Mouse (Mus musculus) forebrain, embryonic 11.5 days (tissue): ENCODE measurements at regions not wholly inside any gene's neighbourhood (a gene's known extent, or its start where the extent isn't known, plus 50 kb on each side); places are given as distances from the start of the nearest gene placed in this dataset.
A peak's percentile ranks its signal among the peaks of the same experiment; 100 is the strongest.

Source experiments
- ATAC-seq: fragments of 200-750 bp; cut with Nextera tagmentation; replicated peaks from 2 replicates; pipeline ENCODE4 v1.8.0; 2017; ENCODE audit warnings: moderate TSS enrichment; ENCODE audit not compliant: low FRiP score
- DNase-seq: peaks from one replicate; pipeline ENCODE4 v3.0.0-alpha.2; 2017; ENCODE audit warnings: low spot score
- H3K27ac ChIP-seq: fragments of 300-500 bp; sonication (generic); 2 replicates; pipeline ENCODE4 v1.5.1; 2014; ENCODE audit warnings: low read depth, low read length
- H3K27me3 ChIP-seq: fragments of 300-500 bp; sonication (generic); 2 replicates; pipeline ENCODE4 v1.6.1; 2014; ENCODE audit warnings: mild to moderate bottlenecking, low read length, mixed read lengths; ENCODE audit not compliant: control insufficient read depth, insufficient read depth
- H3K36me3 ChIP-seq: fragments of 300-500 bp; sonication (generic); 2 replicates; pipeline ENCODE4 v1.6.1; 2014; ENCODE audit warnings: mild to moderate bottlenecking, low read length, moderate library complexity, mixed read lengths; ENCODE audit not compliant: control insufficient read depth, insufficient read depth
- H3K4me1 ChIP-seq: fragments of 300-500 bp; sonication (generic); replicated peaks from 2 replicates; pipeline ENCODE4 v1.6.1; 2014; ENCODE audit warnings: low read length, mixed read lengths; ENCODE audit not compliant: control insufficient read depth, insufficient read depth
- H3K4me2 ChIP-seq: fragments of 300-500 bp; sonication (generic); 2 replicates; pipeline ENCODE4 v1.6.1; 2014; ENCODE audit warnings: low read depth, mild to moderate bottlenecking, low read length, moderate library complexity, mixed read lengths; ENCODE audit not compliant: severe bottlenecking
- H3K4me3 ChIP-seq: fragments of 300-500 bp; sonication (generic); 2 replicates; pipeline ENCODE4 v1.5.1; 2014; ENCODE audit warnings: low read depth, low read length
- H3K9ac ChIP-seq: fragments of 300-500 bp; sonication (generic); 2 replicates; pipeline ENCODE4 v1.6.1; 2014; ENCODE audit warnings: low read length
- H3K9me3 ChIP-seq: fragments of 300-500 bp; sonication (generic); 2 replicates; pipeline ENCODE4 v1.6.1; 2016; ENCODE audit warnings: low read length, mixed read lengths; ENCODE audit not compliant: control insufficient read depth
- WGBS: fragments of 180-500 bp; shearing (Covaris S2); extraction: QIAGEN DNeasy Blood & Tissue Kit; methylation state at CpG from one replicate; pipeline ENCODE4 v1.1.7; 2014; 5-methylcytosine and 5-hydroxymethylcytosine counted together

DNA sequence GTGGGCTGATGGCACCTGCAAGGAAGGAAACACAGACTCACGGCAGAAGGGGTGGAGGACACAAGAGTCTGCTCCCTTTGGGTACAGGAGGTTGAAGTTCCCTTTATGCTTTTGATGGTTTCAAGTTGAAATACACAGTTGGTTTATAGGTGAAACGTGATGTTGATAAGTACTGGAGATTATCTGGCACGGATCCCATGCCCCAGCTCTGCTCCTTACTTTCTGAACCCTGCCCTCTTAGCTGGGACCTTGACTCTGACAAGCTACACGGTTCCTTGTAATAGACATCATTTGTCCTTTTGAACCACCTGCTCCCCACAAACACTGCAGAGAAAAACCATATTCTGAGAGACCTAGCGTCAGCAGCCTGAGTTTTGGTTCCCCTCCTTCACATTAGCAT, 363.4 kb upstream of the Dynlrb2 start:
- H3K27ac ChIP-seq, result no peak overlapping the region
- no peaks in the 10 kb centered on the region for H3K9me3 ChIP-seq
- H3K27me3 ChIP-seq, result no peaks in the 10 kb centered on the region
- no peak for ATAC-seq
- no peaks in the 10 kb centered on the region for H3K36me3 ChIP-seq
- no peaks in the 10 kb centered on the region for H3K4me1 ChIP-seq
- 91% methylated on average over 5 of the region's 5 CpGs for WGBS
- no peak overlapping the region for H3K9ac ChIP-seq
- DNase-seq, result no peak
- no peak overlapping the region for H3K4me3 ChIP-seq
- H3K4me2 ChIP-seq, result no peak overlapping the region

DNA sequence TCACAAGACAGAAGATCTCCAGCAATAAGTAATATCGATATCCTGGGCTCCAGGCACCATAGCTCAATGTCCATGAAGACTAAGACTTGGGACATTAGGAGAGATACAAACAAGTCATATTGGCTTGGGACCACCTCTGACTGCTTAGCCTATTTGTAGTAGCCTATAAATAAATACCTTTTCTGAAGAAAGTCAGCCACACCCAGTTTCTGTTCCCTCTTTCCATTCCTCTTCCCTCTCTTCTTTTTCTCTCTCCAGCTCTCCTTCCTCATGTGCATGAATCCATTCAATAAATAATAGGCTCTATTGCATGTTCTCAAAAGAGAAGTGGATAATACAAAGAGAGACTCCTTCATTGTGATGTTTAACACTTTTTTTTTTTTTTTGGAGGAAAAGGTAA, 364.8 kb upstream of the Dynlrb2 start:
- H3K27me3 ChIP-seq, result no peaks in the 10 kb centered on the region
- H3K4me2 ChIP-seq, result no peak overlapping the region
- ATAC-seq (no peak), DNase-seq (no peak)
- no peaks in the 10 kb centered on the region for H3K36me3 ChIP-seq
- H3K4me3 ChIP-seq, result no peak overlapping the region
- no peaks in the 10 kb centered on the region for H3K9me3 ChIP-seq
- H3K27ac ChIP-seq, result no peak overlapping the region
- no peaks in the 10 kb centered on the region for H3K4me1 ChIP-seq
- WGBS, result 97% methylated on average over 1 of the region's 1 CpGs
- H3K9ac ChIP-seq, result no peak overlapping the region

DNA sequence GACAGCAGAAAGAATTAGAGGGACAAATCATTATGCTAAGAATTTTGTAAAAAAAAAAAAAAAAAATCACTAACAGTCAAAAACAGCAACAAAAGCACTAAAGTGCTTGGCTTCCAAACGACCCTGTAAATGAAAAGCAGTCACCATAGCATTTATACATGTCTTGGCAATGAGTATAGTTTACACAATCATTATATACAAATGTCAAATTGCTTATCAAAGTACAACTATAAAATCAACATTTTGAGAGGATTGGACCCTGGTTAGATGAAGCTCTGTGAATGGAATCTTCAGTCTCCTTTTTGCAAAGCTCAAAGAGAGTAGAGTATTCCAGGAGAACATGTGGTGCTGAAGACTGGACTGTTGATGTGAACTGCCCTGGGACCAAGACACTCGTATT, 367.0 kb upstream of the Dynlrb2 start:
- no peaks in the 10 kb centered on the region for H3K9me3 ChIP-seq
- no peak overlapping the region for H3K27ac ChIP-seq
- no peak overlapping the region for H3K4me2 ChIP-seq
- no peak overlapping the region for H3K4me3 ChIP-seq
- DNase-seq (no peak), ATAC-seq (no peak)
- 72% methylated on average over 2 of the region's 2 CpGs for whole genome bisulfite sequencing
- no peaks in the 10 kb centered on the region for H3K36me3 ChIP-seq
- H3K9ac ChIP-seq, result no peak overlapping the region
- H3K4me1 ChIP-seq, result no peaks in the 10 kb centered on the region
- no peaks in the 10 kb centered on the region for H3K27me3 ChIP-seq

DNA sequence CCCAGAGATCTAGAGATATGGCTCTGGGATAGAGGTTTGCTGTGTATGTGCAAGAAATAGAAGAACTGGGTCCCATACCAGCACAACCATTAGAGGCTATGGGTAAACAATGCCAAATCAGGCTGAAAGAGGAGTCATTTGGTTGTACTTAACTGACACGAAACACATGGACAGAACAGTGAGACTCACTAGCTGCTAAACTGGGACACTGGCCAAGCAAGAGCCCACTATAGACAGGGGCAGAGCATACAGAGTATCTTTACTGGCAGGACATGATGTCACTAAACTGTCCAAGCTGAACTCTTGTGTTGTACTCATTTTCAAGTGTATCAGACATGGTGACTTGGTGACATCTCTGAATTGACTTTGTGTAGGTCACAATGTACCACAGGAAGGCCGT, 371.3 kb upstream of the Dynlrb2 start:
- DNase-seq (no peak), ATAC-seq (no peak)
- no peak overlapping the region for H3K9ac ChIP-seq
- WGBS, result 91% methylated on average over 2 of the region's 2 CpGs
- H3K4me1 ChIP-seq, result no peaks in the 10 kb centered on the region
- no peaks in the 10 kb centered on the region for H3K9me3 ChIP-seq
- no peaks in the 10 kb centered on the region for H3K36me3 ChIP-seq
- no peak overlapping the region for H3K27ac ChIP-seq
- no peak overlapping the region for H3K4me2 ChIP-seq
- no peak overlapping the region for H3K4me3 ChIP-seq
- H3K27me3 ChIP-seq, result no peaks in the 10 kb centered on the region

DNA sequence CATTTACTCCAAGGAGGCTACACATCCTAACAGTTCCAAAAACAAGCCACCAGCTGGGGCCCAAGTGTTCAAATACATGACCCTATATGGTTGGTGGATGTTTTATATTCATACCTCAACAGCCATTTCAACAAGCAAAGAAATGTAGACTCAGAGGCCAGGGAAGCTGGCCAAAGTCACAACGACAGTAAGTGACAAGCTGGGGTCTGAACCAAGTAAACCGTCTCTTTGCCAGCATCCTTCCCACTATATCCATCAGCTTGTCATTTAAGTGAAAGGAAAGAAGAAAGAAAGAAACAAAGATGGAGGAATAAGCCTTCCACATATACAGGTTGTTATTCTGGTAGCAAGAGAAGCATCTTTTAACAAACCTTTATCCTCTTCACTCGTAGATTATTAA, 371.7 kb upstream of the Dynlrb2 start:
- no peak for ATAC-seq
- no peaks in the 10 kb centered on the region for H3K36me3 ChIP-seq
- no peak for DNase-seq
- H3K27me3 ChIP-seq, result no peaks in the 10 kb centered on the region
- no peak overlapping the region for H3K4me3 ChIP-seq
- H3K4me1 ChIP-seq, result no peaks in the 10 kb centered on the region
- WGBS, result 84% methylated on average over 3 of the region's 3 CpGs
- H3K27ac ChIP-seq, result no peak overlapping the region
- H3K9me3 ChIP-seq, result no peaks in the 10 kb centered on the region
- H3K9ac ChIP-seq, result no peak overlapping the region
- H3K4me2 ChIP-seq, result no peak overlapping the region

DNA sequence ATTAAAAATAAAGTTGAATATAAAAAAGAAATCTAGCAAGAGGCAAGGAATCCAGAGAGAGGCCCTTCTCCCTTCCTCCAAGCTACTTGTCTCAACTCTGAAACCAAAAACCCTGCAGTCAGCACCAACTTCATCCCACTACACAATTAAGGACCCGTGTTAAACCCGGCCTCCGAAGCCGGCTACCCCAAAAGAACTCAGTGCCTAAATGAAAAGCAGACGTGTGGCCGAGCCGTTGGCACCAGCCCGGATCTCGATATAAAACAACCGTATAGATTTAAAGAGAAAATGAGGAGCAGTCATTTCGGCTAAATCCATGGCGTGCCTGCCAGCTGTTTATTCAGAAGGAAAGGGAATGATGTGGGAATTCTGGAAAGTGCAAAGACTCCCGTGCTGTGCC, 384.7 kb upstream of the Dynlrb2 start:
- Histone ChIP-seq H3K9me3 (no peaks in the 10 kb centered on the region), H3K4me2 (no peak overlapping the region), H3K27me3 (no peaks in the 10 kb centered on the region), H3K4me1 (peaks cover 9% of the 10 kb centered on the region; the same call in 1 of the 2 replicates), H3K27ac (no peak overlapping the region), H3K4me3 (no peak overlapping the region), H3K36me3 (no peaks in the 10 kb centered on the region), H3K9ac (no peak overlapping the region)
- WGBS, result 82% methylated on average over 13 of the region's 13 CpGs
- DNase-seq, result no peak
- no peak for ATAC-seq

DNA sequence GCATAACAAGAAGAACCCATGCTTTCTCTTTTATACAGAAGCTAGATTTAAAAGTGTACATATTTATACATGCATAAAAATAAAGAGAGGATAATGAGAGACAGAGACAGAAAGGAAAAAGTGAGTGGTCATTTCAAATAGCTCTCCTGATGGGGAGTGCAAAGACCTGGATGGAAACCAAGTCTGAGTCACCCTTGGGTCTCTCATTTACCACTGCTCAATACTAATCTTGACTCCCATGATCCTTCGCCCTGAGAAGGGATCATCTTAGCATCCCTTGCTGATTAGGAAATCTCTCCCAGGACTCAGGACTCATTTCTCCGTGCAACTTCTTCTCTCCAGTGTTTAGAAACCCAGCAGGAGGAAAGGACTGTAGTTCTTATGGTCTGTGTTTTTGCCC, 386.9 kb upstream of the Dynlrb2 start:
- no peaks in the 10 kb centered on the region for H3K27me3 ChIP-seq
- ATAC-seq, result no peak
- no peaks in the 10 kb centered on the region for H3K36me3 ChIP-seq

DNA sequence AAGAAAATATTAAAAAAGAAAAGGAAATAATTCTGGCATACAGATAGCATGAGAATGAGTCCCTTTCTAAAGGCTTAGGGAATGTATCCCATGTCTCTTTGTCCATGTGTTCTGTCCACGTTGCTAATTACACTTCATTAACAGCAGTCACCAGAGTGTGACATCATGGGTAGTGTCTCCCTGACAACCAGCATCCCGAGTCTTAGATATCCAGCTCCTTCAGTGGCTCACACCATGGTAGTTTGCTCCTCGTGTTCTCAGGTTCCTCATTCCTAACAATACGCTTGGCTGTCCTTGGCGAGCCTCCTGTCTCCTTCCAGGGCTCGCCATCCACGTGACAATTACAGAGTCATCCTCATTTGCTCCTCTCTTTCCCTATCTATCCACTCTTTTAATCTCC, 388.1 kb upstream of the Dynlrb2 start:
- 32% methylated on average over 7 of the region's 7 CpGs for WGBS
- H3K27ac ChIP-seq, result no peak overlapping the region
- H3K4me2 ChIP-seq, result no peak overlapping the region
- no peak overlapping the region for H3K9ac ChIP-seq
- no peaks in the 10 kb centered on the region for H3K27me3 ChIP-seq
- peaks cover 9% of the 10 kb centered on the region; the same call in 1 of the 2 replicates for H3K4me1 ChIP-seq
- DNase-seq (peak; percentile 55), ATAC-seq (peak; percentile 69)
- no peaks in the 10 kb centered on the region for H3K9me3 ChIP-seq
- no peaks in the 10 kb centered on the region for H3K36me3 ChIP-seq
- H3K4me3 ChIP-seq, result no peak overlapping the region

More for the DNA sequence above, 386.9 kb upstream of the Dynlrb2 start:
- DNase-seq, result no peak
- H3K9me3 ChIP-seq, result no peaks in the 10 kb centered on the region
- WGBS, result 81% methylated on average over 2 of the region's 2 CpGs
- H3K9ac ChIP-seq, result no peak overlapping the region
- H3K4me1 ChIP-seq, result peaks cover 9% of the 10 kb centered on the region; the same call in 1 of the 2 replicates
- H3K4me2 ChIP-seq, result no peak overlapping the region
- H3K27ac ChIP-seq, result no peak overlapping the region
- no peak overlapping the region for H3K4me3 ChIP-seq

DNA sequence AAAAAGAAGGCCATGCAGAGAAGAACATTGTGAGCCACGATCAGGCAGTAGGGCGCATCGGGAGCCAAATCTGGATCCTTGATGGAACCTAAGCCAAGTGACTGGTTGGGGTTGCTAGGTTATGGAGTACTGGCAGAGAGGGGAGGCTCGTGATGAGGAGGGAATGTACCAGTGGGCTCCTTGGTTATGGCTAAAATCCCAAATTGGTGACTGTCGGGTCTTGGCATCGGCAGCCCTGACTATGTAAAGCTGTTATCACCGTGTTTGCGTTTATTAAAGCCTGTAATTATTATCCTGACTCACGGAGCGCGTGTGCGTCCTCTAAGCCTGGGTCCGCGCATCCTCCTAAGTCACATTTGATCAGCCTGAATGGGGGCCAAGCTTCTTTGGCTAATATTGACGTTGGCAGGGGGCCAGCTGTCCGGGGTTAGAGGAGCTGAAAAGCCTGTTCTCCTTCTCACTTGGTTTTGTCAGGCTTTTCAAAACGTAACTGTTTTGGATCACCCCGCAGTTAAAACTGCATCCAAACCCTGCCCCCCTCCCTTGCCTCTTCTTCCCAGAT, 388.9 kb upstream of the Dynlrb2 start:
- Histone ChIP-seq H3K4me2 (peak overlapping the region; percentile 18; the same call in 1 of the 2 replicates), H3K27ac (no peak overlapping the region), H3K27me3 (no peaks in the 10 kb centered on the region), H3K36me3 (no peaks in the 10 kb centered on the region), H3K9me3 (no peaks in the 10 kb centered on the region), H3K9ac (peak overlapping the region; percentile 8; the same call in 1 of the 2 replicates), H3K4me3 (no peak overlapping the region), H3K4me1 (peaks cover 9% of the 10 kb centered on the region; the same call in 1 of the 2 replicates)
- WGBS, result 43% methylated on average over 18 of the region's 18 CpGs
- DNase-seq (peak; percentile 62), ATAC-seq (no peak; the same call in 1 of the 2 replicates)
